ENCODE assay signal across 26 mouse cellular contexts in genomic region chr2:116368811-116369210, GRCm38 (mm10).
"Had no signal": no experiment of that assay in that cellular context is flagged by ENCODE, and none has a peak within 500 bp of the region (broad histone marks: within the 10 kb centered on the region; RNA-seq: fewer than 3 reads in every experiment).

No protein-coding gene starts in this region.

- DNase-seq: gastrocnemius, adult 2 months; gastrocnemius, postnatal 10 days; gastrocnemius, postnatal 25 days; heart, adult 18-20 months; heart, postnatal 10 days; heart, postnatal 4 days; kidney, adult 18-20 months; kidney, adult 8-10 months; kidney, postnatal 10 days; kidney, postnatal 25 days; kidney, postnatal 4 days; liver; liver, embryonic 13.5 days had no signal

- H3K4me3 ChIP-seq: gastrocnemius, adult 2 months; heart, embryonic 10.5 days; heart, embryonic 12.5 days; hindbrain, embryonic 10.5 days; hindbrain, embryonic 12.5 days; intestine, embryonic 15.5 days; layer of hippocampus, adult 2 months; left cerebral cortex, adult 2 months; limb, embryonic 13.5 days; liver, embryonic 13.5 days; liver, embryonic 15.5 days had no signal

- H3K27ac ChIP-seq: gastrocnemius, adult 2 months; heart, embryonic 10.5 days; hindbrain, embryonic 10.5 days; hindbrain, embryonic 12.5 days; hindbrain, embryonic 14.5 days; intestine, embryonic 15.5 days; layer of hippocampus, adult 2 months; left cerebral cortex, adult 2 months; limb, embryonic 13.5 days; liver, embryonic 13.5 days; liver, embryonic 15.5 days had no signal

- ATAC-seq: hindbrain, embryonic 16.5 days; inflammation-experienced regulatory T-cells, adult 6 months; intestine, embryonic 15.5 days; intestine, postnatal 0 days had no signal

- H3K4me1 ChIP-seq: heart, embryonic 10.5 days; heart, embryonic 12.5 days; hindbrain, embryonic 10.5 days; hindbrain, embryonic 12.5 days; intestine, embryonic 15.5 days; limb, embryonic 13.5 days; liver, embryonic 13.5 days; liver, embryonic 15.5 days had no signal
